Mouse (Mus musculus): Measurements from ENCODE around the gene Gm11011. TPM values are rescaled to one million over a fixed set of nuclear protein-coding genes. Genes with fewer than 3 reads are reported as not detected.

The Gm11011 gene
- polyA plus RNA-seq, 1 experiment from 2014 or later, result not detected

Other genes starting within 250 kb of the Gm11011 start
- gene Tshz2, start 45.3 kb upstream of the Gm11011 start, polyA plus RNA-seq (2014; fragmentation: Nextera tagmentation; extraction: Ambion mirVana), result 18.0 and 20.1 TPM in 2 replicates

Data from stomach, embryonic 14.5 days (tissue).